Mouse (Mus musculus): ENCODE results near the gene Traf3ip2. TPM values are rescaled to one million over a fixed set of nuclear protein-coding genes. Genes with fewer than 3 reads are reported as not detected.
A peak's percentile ranks its signal among the peaks of the same experiment; 100 is the strongest.

Traf3ip2 gene
- polyA plus RNA-seq, 1 experiment from 2014 or later = 12.9 TPM

- no peaks in the 10 kb centered on the region for H3K9me3 ChIP-seq (ENCODE audit: control insufficient read depth, low read length)
- H3K4me2 ChIP-seq (ENCODE audit: low read depth, low read length) = no peak overlapping the region
- ATAC-seq (ENCODE audit: low read depth) = no peak
- DNase-seq (ENCODE audit: low spot score) = no peak
- no peak overlapping the region for H3K4me3 ChIP-seq (ENCODE audit: low read depth, low read length)
- no peak overlapping the region for H3K9ac ChIP-seq (ENCODE audit: low read depth, low read length)
- no peaks in the 10 kb centered on the region for H3K27me3 ChIP-seq (replicated peaks; ENCODE audit: control insufficient read depth, insufficient read depth, low read length)
- no peaks in the 10 kb centered on the region for H3K36me3 ChIP-seq (ENCODE audit: control insufficient read depth, insufficient read depth, low read length)
- H3K4me1 ChIP-seq (ENCODE audit: control insufficient read depth, insufficient read depth, low read length) = peaks cover 34% of the 10 kb centered on the region
- peak overlapping the region; percentile 88 for H3K27ac ChIP-seq (replicated peaks; ENCODE audit: low read depth, low read length)
- 36% methylated on average over 5 of the region's 5 CpGs for WGBS
Observed at GRCm38 (mm10) chr10:39660698-39661097, 48.0 kb downstream of the Traf3ip2 start.

GRCm38 (mm10) chr10:39665071-39665502, 52.4 kb downstream of the Traf3ip2 start:
- WGBS = 54% methylated on average over 4 of the region's 4 CpGs
- ATAC-seq (ENCODE audit: low read depth) = no peak

GRCm38 (mm10) chr10:39666027-39666426, 53.3 kb downstream of the Traf3ip2 start:
- Histone ChIP-seq H3K4me3 (ENCODE audit: low read depth, low read length) (no peak overlapping the region), H3K9me3 (ENCODE audit: control insufficient read depth, low read length) (no peaks in the 10 kb centered on the region), H3K36me3 (ENCODE audit: control insufficient read depth, insufficient read depth, low read length) (no peaks in the 10 kb centered on the region), H3K4me2 (ENCODE audit: low read depth, low read length) (no peak overlapping the region), H3K9ac (ENCODE audit: low read depth, low read length) (no peak overlapping the region), H3K27ac (replicated peaks; ENCODE audit: low read depth, low read length) (peak overlapping the region; percentile 44; the same call in 1 of the 2 replicates), H3K4me1 (ENCODE audit: control insufficient read depth, insufficient read depth, low read length) (peaks cover 14% of the 10 kb centered on the region), H3K27me3 (replicated peaks; ENCODE audit: control insufficient read depth, insufficient read depth, low read length) (no peaks in the 10 kb centered on the region)
- ATAC-seq (ENCODE audit: low read depth) (no peak), DNase-seq (ENCODE audit: low spot score) (no peak)
- 19% methylated on average over 3 of the region's 3 CpGs for WGBS

More at GRCm38 (mm10) chr10:39665071-39665502, 52.4 kb downstream of the Traf3ip2 start:
- DNase-seq (ENCODE audit: low spot score) = no peak
- H3K4me1 ChIP-seq (ENCODE audit: control insufficient read depth, insufficient read depth, low read length) = peaks cover 23% of the 10 kb centered on the region
- no peaks in the 10 kb centered on the region for H3K9me3 ChIP-seq (ENCODE audit: control insufficient read depth, low read length)
- H3K4me2 ChIP-seq (ENCODE audit: low read depth, low read length) = no peak overlapping the region
- no peak overlapping the region for H3K4me3 ChIP-seq (ENCODE audit: low read depth, low read length)
- H3K9ac ChIP-seq (ENCODE audit: low read depth, low read length) = no peak overlapping the region
- H3K36me3 ChIP-seq (ENCODE audit: control insufficient read depth, insufficient read depth, low read length) = no peaks in the 10 kb centered on the region
- H3K27ac ChIP-seq (replicated peaks; ENCODE audit: low read depth, low read length) = no peak overlapping the region
- H3K27me3 ChIP-seq (replicated peaks; ENCODE audit: control insufficient read depth, insufficient read depth, low read length) = no peaks in the 10 kb centered on the region

- H3K36me3 ChIP-seq (ENCODE audit: control insufficient read depth, insufficient read depth, low read length) = no peaks in the 10 kb centered on the region
Observed at GRCm38 (mm10) chr10:39671451-39671850, 58.7 kb downstream of the Traf3ip2 start.

GRCm38 (mm10) chr10:39672547-39673051, 59.9 kb downstream of the Traf3ip2 start:
- WGBS = 21% methylated on average over 4 of the region's 4 CpGs
- Histone ChIP-seq H3K27me3 (replicated peaks; ENCODE audit: control insufficient read depth, insufficient read depth, low read length) (no peaks in the 10 kb centered on the region), H3K4me3 (ENCODE audit: low read depth, low read length) (no peak overlapping the region), H3K36me3 (ENCODE audit: control insufficient read depth, insufficient read depth, low read length) (no peaks in the 10 kb centered on the region), H3K9me3 (ENCODE audit: control insufficient read depth, low read length) (no peaks in the 10 kb centered on the region), H3K4me1 (ENCODE audit: control insufficient read depth, insufficient read depth, low read length) (peaks cover 16% of the 10 kb centered on the region; the same call in 1 of the 2 replicates), H3K27ac (replicated peaks; ENCODE audit: low read depth, low read length) (0 out of 2 replicates have a peak overlapping the region, but pooled peaks have one; percentile 39), H3K4me2 (ENCODE audit: low read depth, low read length) (no peak overlapping the region), H3K9ac (ENCODE audit: low read depth, low read length) (no peak overlapping the region)
- DNase-seq (ENCODE audit: low spot score) (peak; percentile 54), ATAC-seq (ENCODE audit: low read depth) (peak; percentile 80)

More at GRCm38 (mm10) chr10:39671451-39671850, 58.7 kb downstream of the Traf3ip2 start:
- H3K4me2 ChIP-seq (ENCODE audit: low read depth, low read length) = no peak overlapping the region
- no peak overlapping the region for H3K27ac ChIP-seq (replicated peaks; ENCODE audit: low read depth, low read length)
- H3K4me3 ChIP-seq (ENCODE audit: low read depth, low read length) = no peak overlapping the region
- ATAC-seq (ENCODE audit: low read depth) (no peak), DNase-seq (ENCODE audit: low spot score) (no peak)
- WGBS = 76% methylated on average over 1 of the region's 1 CpGs
- no peak overlapping the region for H3K9ac ChIP-seq (ENCODE audit: low read depth, low read length)
- no peaks in the 10 kb centered on the region for H3K27me3 ChIP-seq (replicated peaks; ENCODE audit: control insufficient read depth, insufficient read depth, low read length)
- H3K9me3 ChIP-seq (ENCODE audit: control insufficient read depth, low read length) = no peaks in the 10 kb centered on the region
- peaks cover 18% of the 10 kb centered on the region for H3K4me1 ChIP-seq (ENCODE audit: control insufficient read depth, insufficient read depth, low read length)

GRCm38 (mm10) chr10:39674106-39674505, 61.4 kb downstream of the Traf3ip2 start:
- H3K4me2 ChIP-seq (ENCODE audit: low read depth, low read length) = no peak overlapping the region

GRCm38 (mm10) chr10:39674766-39675165, 62.0 kb downstream of the Traf3ip2 start:
- H3K27ac ChIP-seq (replicated peaks; ENCODE audit: low read depth, low read length) = peak overlapping the region; percentile 61
- no peaks in the 10 kb centered on the region for H3K27me3 ChIP-seq (replicated peaks; ENCODE audit: control insufficient read depth, insufficient read depth, low read length)
- ATAC-seq (ENCODE audit: low read depth) (0 out of 2 replicates have a peak, but pooled peaks have one; percentile 21), DNase-seq (ENCODE audit: low spot score) (no peak)
- H3K4me1 ChIP-seq (ENCODE audit: control insufficient read depth, insufficient read depth, low read length) = peaks cover 16% of the 10 kb centered on the region; the same call in 1 of the 2 replicates
- no peak overlapping the region for H3K4me2 ChIP-seq (ENCODE audit: low read depth, low read length)
- H3K36me3 ChIP-seq (ENCODE audit: control insufficient read depth, insufficient read depth, low read length) = no peaks in the 10 kb centered on the region
- WGBS = 44% methylated on average over 3 of the region's 3 CpGs
- no peak overlapping the region for H3K9ac ChIP-seq (ENCODE audit: low read depth, low read length)
- H3K4me3 ChIP-seq (ENCODE audit: low read depth, low read length) = no peak overlapping the region
- H3K9me3 ChIP-seq (ENCODE audit: control insufficient read depth, low read length) = no peaks in the 10 kb centered on the region

More at GRCm38 (mm10) chr10:39674106-39674505, 61.4 kb downstream of the Traf3ip2 start:
- ATAC-seq (ENCODE audit: low read depth) (no peak), DNase-seq (ENCODE audit: low spot score) (no peak)
- Histone ChIP-seq H3K27me3 (replicated peaks; ENCODE audit: control insufficient read depth, insufficient read depth, low read length) (no peaks in the 10 kb centered on the region), H3K9ac (ENCODE audit: low read depth, low read length) (no peak overlapping the region), H3K36me3 (ENCODE audit: control insufficient read depth, insufficient read depth, low read length) (no peaks in the 10 kb centered on the region), H3K4me1 (ENCODE audit: control insufficient read depth, insufficient read depth, low read length) (peaks cover 16% of the 10 kb centered on the region; the same call in 1 of the 2 replicates), H3K4me3 (ENCODE audit: low read depth, low read length) (no peak overlapping the region), H3K9me3 (ENCODE audit: control insufficient read depth, low read length) (no peaks in the 10 kb centered on the region), H3K27ac (replicated peaks; ENCODE audit: low read depth, low read length) (no peak overlapping the region)
- WGBS = 24% methylated on average over 3 of the region's 3 CpGs

- no peaks in the 10 kb centered on the region for H3K36me3 ChIP-seq (ENCODE audit: control insufficient read depth, insufficient read depth, low read length)
- H3K9me3 ChIP-seq (ENCODE audit: control insufficient read depth, low read length) = no peaks in the 10 kb centered on the region
- no peak overlapping the region for H3K4me2 ChIP-seq (ENCODE audit: low read depth, low read length)
- WGBS = 80% methylated on average over 4 of the region's 4 CpGs
- DNase-seq (ENCODE audit: low spot score) (no peak), ATAC-seq (ENCODE audit: low read depth) (no peak)
- no peak overlapping the region for H3K9ac ChIP-seq (ENCODE audit: low read depth, low read length)
- peaks cover 12% of the 10 kb centered on the region; the same call in 1 of the 2 replicates for H3K4me1 ChIP-seq (ENCODE audit: control insufficient read depth, insufficient read depth, low read length)
- no peaks in the 10 kb centered on the region for H3K27me3 ChIP-seq (replicated peaks; ENCODE audit: control insufficient read depth, insufficient read depth, low read length)
- H3K4me3 ChIP-seq (ENCODE audit: low read depth, low read length) = no peak overlapping the region
- no peak overlapping the region for H3K27ac ChIP-seq (replicated peaks; ENCODE audit: low read depth, low read length)
Observed at GRCm38 (mm10) chr10:39678199-39678791, 65.6 kb downstream of the Traf3ip2 start.

All from embryonic facial prominence, embryonic 14.5 days (tissue).